Mouse (Mus musculus) limb, embryonic 11.5 days (tissue): ENCODE measurements around the gene Vdac1. TPM values are rescaled to one million over a fixed set of nuclear protein-coding genes. Genes with fewer than 3 reads are reported as not detected.

Experiments
- ATAC-seq: fragments of 200-750 bp; cut with Nextera tagmentation; 2 replicates; pipeline ENCODE4 v1.8.0; 2017; ENCODE audit warnings: low read depth; ENCODE audit not compliant: insufficient number of reproducible peaks, low FRiP score, low TSS enrichment
- DNase-seq: peaks from one replicate; pipeline ENCODE4 v3.0.0-alpha.2; 2015; ENCODE audit warnings: low spot score
- H3K27ac ChIP-seq: fragments of 300-500 bp; sonication (generic); replicated peaks from 2 replicates; pipeline ENCODE4 v1.5.1; 2014; ENCODE audit warnings: low read depth, mild to moderate bottlenecking, low read length
- H3K27me3 ChIP-seq: fragments of 300-500 bp; sonication (generic); 2 replicates; pipeline ENCODE4 v1.6.1; 2014; ENCODE audit warnings: mild to moderate bottlenecking, low read length, mixed read lengths; ENCODE audit not compliant: control insufficient read depth, insufficient read depth
- H3K36me3 ChIP-seq: fragments of 300-500 bp; sonication (generic); 2 replicates; pipeline ENCODE4 v1.6.1; 2014; ENCODE audit warnings: mild to moderate bottlenecking, low read length, moderate library complexity, mixed read lengths; ENCODE audit not compliant: control insufficient read depth, insufficient read depth
- H3K4me1 ChIP-seq: fragments of 300-500 bp; sonication (generic); 2 replicates; pipeline ENCODE4 v1.6.1; 2014; ENCODE audit warnings: low read length, mixed read lengths; ENCODE audit not compliant: control insufficient read depth, insufficient read depth
- H3K4me2 ChIP-seq: fragments of 300-500 bp; sonication (generic); 2 replicates; pipeline ENCODE4 v1.6.1; 2014; ENCODE audit warnings: low read depth, mild to moderate bottlenecking, moderate library complexity; ENCODE audit not compliant: severe bottlenecking
- H3K4me3 ChIP-seq: fragments of 300-500 bp; sonication (generic); 2 replicates; pipeline ENCODE4 v1.5.1; 2014; ENCODE audit warnings: low read depth, low read length
- H3K9ac ChIP-seq: fragments of 300-500 bp; sonication (generic); 2 replicates; pipeline ENCODE4 v1.6.1; 2014; ENCODE audit warnings: mild to moderate bottlenecking, low read length
- H3K9me3 ChIP-seq: fragments of 300-500 bp; sonication (generic); 2 replicates; pipeline ENCODE4 v1.6.1; 2016; ENCODE audit warnings: low read length; ENCODE audit not compliant: control insufficient read depth
- WGBS: fragments of 180-500 bp; shearing (Covaris S2); extraction: QIAGEN DNeasy Blood & Tissue Kit; methylation state at CpG from one replicate; pipeline ENCODE4 v1.1.7; 2014; 5-methylcytosine and 5-hydroxymethylcytosine counted together
- polyA plus RNA-seq: library from polyadenylated mRNA; unstranded; fragments of >200 nt; fragmentation: Nextera tagmentation; extraction: Ambion mirVana; gene quantifications from 2 replicates; pipeline ENCODE4 v1.2.1, GENCODE M21; 2014

The Vdac1 gene
- polyA plus RNA-seq, 1 experiment from 2014 or later: 191 TPM

DNA sequence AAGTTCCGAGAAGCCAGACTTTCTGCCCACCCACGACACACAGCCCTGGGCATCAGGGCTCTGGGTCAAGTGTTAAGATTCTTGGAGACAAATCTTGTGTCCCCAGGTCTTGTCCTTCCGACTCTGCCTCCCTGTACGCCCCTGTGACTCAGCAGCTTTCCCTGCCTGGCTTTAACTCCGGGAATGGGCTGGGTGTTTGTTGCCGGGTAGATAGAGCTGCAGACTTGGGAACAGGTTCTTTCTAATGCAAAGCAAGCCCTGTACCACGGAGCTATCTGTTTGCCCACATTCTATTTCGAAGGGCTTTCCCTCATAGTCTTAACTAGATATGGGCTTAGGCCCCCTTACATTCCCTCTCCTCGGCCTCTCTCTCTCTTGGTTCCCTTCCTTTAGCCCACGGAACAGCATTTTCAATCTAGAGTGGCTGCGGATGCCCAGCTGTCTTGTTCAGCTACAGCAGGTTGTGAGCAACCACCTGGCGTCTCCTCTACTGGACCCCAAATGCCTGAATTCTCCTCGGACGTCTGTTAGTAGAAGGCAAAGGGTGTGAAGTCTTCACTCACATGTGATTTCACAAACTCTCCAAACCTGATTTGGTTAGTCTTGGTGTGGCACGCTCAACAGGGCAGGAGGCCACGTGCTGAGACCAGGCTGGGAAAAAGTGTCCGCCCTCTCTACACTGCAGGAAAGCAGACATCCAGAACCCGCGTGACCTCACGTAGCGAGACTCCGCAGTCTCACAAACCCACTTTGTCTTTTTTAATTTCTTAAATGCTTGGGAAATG is 782 bp upstream of the Vdac1 start:
- peak overlapping the region; percentile 88 for H3K4me2 ChIP-seq
- H3K27ac ChIP-seq: peak overlapping the region; percentile 82
- no peaks in the 10 kb centered on the region for H3K27me3 ChIP-seq
- H3K36me3 ChIP-seq: no peaks in the 10 kb centered on the region
- no peaks in the 10 kb centered on the region for H3K9me3 ChIP-seq
- H3K4me1 ChIP-seq: peaks cover 21% of the 10 kb centered on the region
- peak overlapping the region; percentile 66 for H3K4me3 ChIP-seq
- peak overlapping the region; percentile 82 for H3K9ac ChIP-seq
- peak; percentile 49; the same call in 1 of the 2 replicates for ATAC-seq
- DNase-seq: no peak
- 16% methylated on average over 22 of the region's 22 CpGs for WGBS

- DNase-seq: no peak
- WGBS: under 1% methylated on average over 47 of the region's 47 CpGs
- H3K4me1 ChIP-seq: peaks cover 25% of the 10 kb centered on the region
- H3K36me3 ChIP-seq: no peaks in the 10 kb centered on the region
- peak; percentile 32 for ATAC-seq
- peak overlapping the region; percentile 82 for H3K27ac ChIP-seq
- no peaks in the 10 kb centered on the region for H3K27me3 ChIP-seq
- H3K9me3 ChIP-seq: no peaks in the 10 kb centered on the region
- H3K4me3 ChIP-seq: peak overlapping the region; percentile 66
- H3K9ac ChIP-seq: peak overlapping the region; percentile 82
- peak overlapping the region; percentile 88 for H3K4me2 ChIP-seq
Measured at GRCm38 (mm10) chr11:52361287-52361921, 744 bp downstream of the Vdac1 start.

DNA sequence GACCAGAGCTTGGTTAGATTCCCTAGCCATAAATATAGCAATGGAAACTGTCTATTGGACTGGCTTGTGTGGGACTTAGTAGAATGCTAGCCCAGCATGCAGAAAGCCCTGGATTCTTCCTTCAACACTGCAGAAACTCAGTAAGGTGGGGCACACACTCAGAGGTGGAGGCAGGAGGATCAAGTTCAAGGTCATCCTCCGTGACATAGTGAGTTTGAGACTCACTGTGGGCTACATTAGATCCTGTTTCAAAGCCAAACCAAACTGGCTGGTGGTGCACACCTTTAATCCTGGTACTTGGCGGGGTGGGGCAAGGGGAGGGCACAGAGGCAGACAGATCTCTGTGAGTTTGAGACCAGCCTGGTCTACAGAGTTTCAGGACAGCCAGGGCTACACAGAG is 3.7 kb downstream of the Vdac1 start:
- no peaks in the 10 kb centered on the region for H3K27me3 ChIP-seq
- WGBS: 88% methylated on average over 2 of the region's 2 CpGs
- no peaks in the 10 kb centered on the region for H3K36me3 ChIP-seq
- no peak overlapping the region for H3K4me2 ChIP-seq
- DNase-seq: no peak
- ATAC-seq: no peak
- no peaks in the 10 kb centered on the region for H3K9me3 ChIP-seq
- no peak overlapping the region for H3K4me3 ChIP-seq
- no peak overlapping the region for H3K9ac ChIP-seq
- peaks cover 25% of the 10 kb centered on the region for H3K4me1 ChIP-seq
- no peak overlapping the region for H3K27ac ChIP-seq

- no peaks in the 10 kb centered on the region for H3K36me3 ChIP-seq
- WGBS: 58% methylated on average over 1 of the region's 1 CpGs
- ATAC-seq (no peak), DNase-seq (peak; percentile 72)
- H3K4me2 ChIP-seq: no peak overlapping the region
- no peaks in the 10 kb centered on the region for H3K27me3 ChIP-seq
- peak overlapping the region; percentile 33 for H3K27ac ChIP-seq
- peaks cover 19% of the 10 kb centered on the region for H3K4me1 ChIP-seq
- H3K9ac ChIP-seq: no peak overlapping the region; the same call in 1 of the 2 replicates
- no peak overlapping the region for H3K4me3 ChIP-seq
- H3K9me3 ChIP-seq: no peaks in the 10 kb centered on the region
Measured at GRCm38 (mm10) chr11:52365143-52365542, 4.5 kb downstream of the Vdac1 start.

DNA sequence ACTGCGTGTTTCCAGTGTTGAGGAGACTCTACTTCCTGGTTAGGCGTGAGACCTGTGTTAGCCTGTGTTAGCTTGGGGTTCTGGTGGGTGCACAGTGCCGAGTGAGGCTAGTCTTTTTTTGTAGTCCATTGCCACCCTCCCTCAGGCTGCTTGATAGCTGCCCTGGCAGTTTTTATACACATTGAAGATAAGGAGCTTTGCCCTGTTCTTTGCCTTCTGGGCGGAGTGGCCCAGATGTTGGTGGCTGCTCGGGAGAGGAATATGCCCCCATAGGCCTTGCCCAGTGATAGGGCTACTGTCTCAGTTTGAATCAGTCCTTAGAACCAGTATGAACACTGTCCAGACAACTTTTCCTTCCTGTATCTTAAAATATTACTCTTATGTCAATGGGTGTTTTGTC is 5.7 kb downstream of the Vdac1 start:
- no peaks in the 10 kb centered on the region for H3K27me3 ChIP-seq
- H3K4me1 ChIP-seq: peaks cover 21% of the 10 kb centered on the region
- no peak overlapping the region for H3K9ac ChIP-seq
- no peaks in the 10 kb centered on the region for H3K36me3 ChIP-seq
- H3K9me3 ChIP-seq: no peaks in the 10 kb centered on the region
- DNase-seq (no peak), ATAC-seq (no peak)
- no peak overlapping the region for H3K4me2 ChIP-seq
- no peak overlapping the region for H3K4me3 ChIP-seq
- H3K27ac ChIP-seq: no peak overlapping the region
- 94% methylated on average over 5 of the region's 5 CpGs for WGBS

- no peaks in the 10 kb centered on the region for H3K27me3 ChIP-seq
- H3K4me2 ChIP-seq: no peak overlapping the region
- no peaks in the 10 kb centered on the region for H3K36me3 ChIP-seq
- ATAC-seq (no peak), DNase-seq (no peak)
- no peak overlapping the region for H3K9ac ChIP-seq
- no peak overlapping the region for H3K27ac ChIP-seq
- 75% methylated on average over 10 of the region's 10 CpGs for WGBS
- H3K9me3 ChIP-seq: no peaks in the 10 kb centered on the region
- peaks cover 13% of the 10 kb centered on the region for H3K4me1 ChIP-seq
- H3K4me3 ChIP-seq: no peak overlapping the region
Measured at GRCm38 (mm10) chr11:52368176-52368985, 7.7 kb downstream of the Vdac1 start.

DNA sequence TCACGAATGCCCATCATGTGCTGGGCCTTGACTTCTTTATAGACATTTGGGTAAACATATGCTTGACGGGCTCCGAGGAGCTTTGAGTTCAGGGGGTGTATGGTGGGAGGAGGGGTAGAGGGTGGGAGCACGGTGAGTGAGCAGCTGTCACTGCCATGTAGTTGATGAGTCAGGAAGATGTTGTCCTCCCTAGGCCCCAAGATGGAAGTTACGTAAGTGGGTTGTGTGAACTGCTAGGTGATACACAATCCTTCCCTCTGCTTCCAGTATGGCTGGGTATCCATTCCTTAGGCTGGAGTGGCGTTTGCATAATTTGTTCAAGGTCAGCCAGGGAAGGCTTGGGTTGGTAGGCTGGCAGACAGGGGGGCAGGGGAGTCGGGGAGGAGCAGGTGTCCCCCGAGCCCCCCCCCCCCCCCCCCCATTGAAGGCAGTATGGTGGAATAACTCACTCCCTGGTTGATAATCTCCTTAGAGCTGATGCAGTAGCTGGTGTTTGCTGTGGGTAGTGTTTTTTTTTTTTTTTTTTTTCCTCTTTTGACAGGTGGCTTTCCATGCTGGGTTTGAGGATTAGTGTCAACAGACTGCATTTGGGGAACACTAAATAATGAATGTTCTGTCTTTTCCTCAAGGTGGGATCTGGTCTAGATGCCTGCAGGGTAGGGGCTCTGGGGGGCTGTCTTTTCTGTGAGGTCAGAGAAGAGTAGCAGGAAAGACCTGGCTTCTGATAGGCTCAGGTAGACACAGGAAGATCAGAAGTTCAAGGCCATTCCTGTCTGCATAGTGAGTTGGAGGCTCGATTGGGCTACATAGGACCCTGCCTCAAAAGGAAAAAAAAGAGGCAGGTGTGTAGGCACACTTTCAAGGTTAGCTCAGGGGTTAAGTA is 8.8 kb downstream of the Vdac1 start:
- 89% methylated on average over 9 of the region's 9 CpGs for WGBS
- Histone ChIP-seq H3K9ac (no peak overlapping the region), H3K27ac (no peak overlapping the region), H3K4me1 (peaks cover 10% of the 10 kb centered on the region), H3K27me3 (no peaks in the 10 kb centered on the region), H3K9me3 (no peaks in the 10 kb centered on the region), H3K36me3 (no peaks in the 10 kb centered on the region), H3K4me2 (no peak overlapping the region), H3K4me3 (no peak overlapping the region)
- ATAC-seq: no peak
- no peak for DNase-seq

DNA sequence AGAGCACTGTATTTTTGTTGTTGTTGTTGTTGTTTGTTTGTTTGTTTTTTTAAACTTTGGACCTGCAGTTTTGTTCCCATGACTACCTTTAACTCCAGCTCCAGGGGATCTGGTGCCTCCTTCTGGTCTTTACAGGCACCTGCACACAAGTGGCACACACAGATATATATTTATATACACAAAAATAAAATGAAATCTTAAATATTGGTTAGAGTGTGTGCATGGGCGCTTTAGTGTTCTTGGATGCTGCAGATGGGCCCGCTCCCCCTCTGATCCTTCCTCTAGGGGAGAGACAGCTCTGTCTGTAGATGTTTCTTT is 9.4 kb downstream of the Vdac1 start:
- no peak overlapping the region for H3K27ac ChIP-seq

More for the DNA sequence above, 9.4 kb downstream of the Vdac1 start:
- no peak overlapping the region for H3K9ac ChIP-seq
- 97% methylated on average over 2 of the region's 2 CpGs for WGBS
- H3K27me3 ChIP-seq: no peaks in the 10 kb centered on the region
- no peak overlapping the region for H3K4me2 ChIP-seq
- peaks cover 4% of the 10 kb centered on the region; the same call in 1 of the 2 replicates for H3K36me3 ChIP-seq
- DNase-seq: no peak
- H3K9me3 ChIP-seq: no peaks in the 10 kb centered on the region
- ATAC-seq: no peak
- no peak overlapping the region for H3K4me3 ChIP-seq
- peaks cover 5% of the 10 kb centered on the region for H3K4me1 ChIP-seq
